Mouse (Mus musculus) olfactory bulb, adult 2 months (tissue): ENCODE measurements around the gene Taf15.

Experiments used
- CTCF ChIP-seq: fragments of 200-500 bp; IDR thresholded peaks from 2 replicates; pipeline ENCODE4 v1.5.1; 2012; ENCODE audit warnings: low read depth, mild to moderate bottlenecking, low read length, moderate library complexity; ENCODE audit not compliant: insufficient read depth
- POLR2A ChIP-seq: fragments of 200-500 bp; IDR thresholded peaks from 2 replicates; pipeline ENCODE4 v1.6.1; 2012; ENCODE audit warnings: mild to moderate bottlenecking, low read depth, low read length, moderate library complexity; ENCODE audit not compliant: insufficient read depth

DNA sequence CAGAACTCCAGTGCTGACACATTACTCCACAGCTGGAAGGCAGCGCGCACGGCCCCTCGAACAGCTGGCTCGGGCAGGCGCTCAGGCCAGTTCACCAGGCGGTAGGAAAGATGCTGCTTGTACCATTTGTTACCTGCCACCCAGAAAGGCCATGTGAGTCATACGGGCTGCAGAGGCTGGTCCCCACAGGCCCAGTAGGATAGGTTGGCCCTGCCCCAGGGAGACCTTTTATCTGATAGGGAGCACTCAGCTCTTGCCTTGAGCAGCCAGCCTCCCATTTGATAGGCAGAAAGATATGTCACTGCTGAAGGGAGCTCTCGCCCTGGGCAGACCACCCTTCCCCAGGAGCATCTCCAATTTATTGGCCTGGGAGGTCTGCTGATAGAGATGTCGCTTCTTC is 25.3 kb upstream of the Taf15 start:
- TF ChIP-seq CTCF (no peak), POLR2A (no peak)
